Mouse (Mus musculus) C2C12 (cell line): ENCODE measurements at regions not wholly inside any gene's neighbourhood (a gene's known extent, or its start where the extent isn't known, plus 50 kb on each side); places are given as distances from the start of the nearest gene placed in this dataset.

Source experiments
- CEBPB ChIP-seq: IDR thresholded peaks from one replicate; pipeline ENCODE4 v1.6.1; 2011; ENCODE audit warnings: low read depth, mild to moderate bottlenecking, control low read depth, moderate library complexity
- CTCF ChIP-seq: IDR thresholded peaks from one replicate; pipeline ENCODE4 v1.5.1; 2011; ENCODE audit not compliant: control insufficient read depth, insufficient read depth, insufficient read length
- FOSL1 ChIP-seq: IDR thresholded peaks from one replicate; pipeline ENCODE4 v1.8.0; 2011; ENCODE audit warnings: mild to moderate bottlenecking, low read length; ENCODE audit not compliant: poor library complexity, insufficient read depth, severe bottlenecking
- MAX ChIP-seq: IDR thresholded peaks from one replicate; pipeline ENCODE4 v1.6.1; 2011; ENCODE audit warnings: mild to moderate bottlenecking, control low read depth
- MYOD1 ChIP-seq: IDR thresholded peaks from one replicate; pipeline ENCODE4 v1.6.1; 2011; ENCODE audit warnings: low read depth; ENCODE audit not compliant: control insufficient read depth, insufficient read length
- MYOG ChIP-seq: IDR thresholded peaks from one replicate; pipeline ENCODE4 v1.6.1; 2011; ENCODE audit not compliant: control insufficient read depth, insufficient read length; ENCODE audit errors: extremely low read depth
- USF1 ChIP-seq: IDR thresholded peaks from one replicate; pipeline ENCODE4 v1.6.1; 2011; ENCODE audit warnings: low read depth, mild to moderate bottlenecking, control low read depth, moderate library complexity

- TF ChIP-seq CTCF (no peak), MAX (no peak), MYOG (no peak), CEBPB (no peak), USF1 (no peak), MYOD1 (no peak), FOSL1 (no peak)
Observed at GRCm38 (mm10) chr7:70692160-70692559, 325.6 kb upstream of the Nr2f2 start.
